ENCODE assay signal across 37 mouse cellular contexts in genomic region chr4:130990966-130991365, GRCm38 (mm10). TPM values are rescaled to one million over a fixed set of nuclear protein-coding genes. Genes with fewer than 3 reads are reported as not detected.
"Had no signal": no experiment of that assay in that cellular context is flagged by ENCODE, and none has a peak within 500 bp of the region (broad histone marks: within the 10 kb centered on the region; RNA-seq: fewer than 3 reads in every experiment).

No protein-coding gene starts in this region.

- H3K36me3 ChIP-seq: limb, embryonic 10.5 days; limb, embryonic 12.5 days; limb, embryonic 13.5 days; limb, embryonic 15.5 days; liver, embryonic 12.5 days; liver, embryonic 13.5 days; liver, embryonic 15.5 days; lung, embryonic 15.5 days; midbrain, embryonic 10.5 days; midbrain, embryonic 12.5 days; midbrain, embryonic 13.5 days; midbrain, embryonic 15.5 days had no signal

- H3K4me2 ChIP-seq: limb, embryonic 12.5 days; limb, embryonic 13.5 days; limb, embryonic 15.5 days; liver, embryonic 11.5 days; liver, embryonic 12.5 days; liver, embryonic 13.5 days; liver, embryonic 15.5 days; lung, embryonic 14.5 days; lung, embryonic 15.5 days; midbrain, embryonic 11.5 days; midbrain, embryonic 12.5 days; midbrain, embryonic 13.5 days; midbrain, embryonic 15.5 days had no signal

- H3K27me3 ChIP-seq: limb, embryonic 12.5 days; limb, embryonic 13.5 days; limb, embryonic 15.5 days; liver, embryonic 12.5 days; liver, embryonic 13.5 days; liver, embryonic 15.5 days; lung, embryonic 15.5 days; midbrain, embryonic 12.5 days; midbrain, embryonic 15.5 days had no signal

- H3K9ac ChIP-seq: limb, embryonic 12.5 days; limb, embryonic 13.5 days; limb, embryonic 15.5 days; liver, embryonic 12.5 days; liver, embryonic 13.5 days; liver, embryonic 14.5 days; liver, embryonic 15.5 days; liver, postnatal 0 days; lung, embryonic 14.5 days; lung, embryonic 15.5 days; midbrain, embryonic 12.5 days; midbrain, embryonic 13.5 days; midbrain, embryonic 15.5 days had no signal

- H3K9me3 ChIP-seq: liver, embryonic 13.5 days; liver, embryonic 15.5 days; lung, embryonic 15.5 days had no signal

- H3K27ac ChIP-seq: left cerebral cortex, adult 2 months; limb, embryonic 10.5 days; limb, embryonic 12.5 days; limb, embryonic 13.5 days; limb, embryonic 15.5 days; liver, embryonic 12.5 days; liver, embryonic 13.5 days; liver, embryonic 14.5 days; liver, embryonic 15.5 days; lung, embryonic 15.5 days; macrophage; midbrain, embryonic 10.5 days; midbrain, embryonic 12.5 days; midbrain, embryonic 13.5 days; midbrain, embryonic 15.5 days had no signal

- H3K4me3 ChIP-seq: left cerebral cortex, adult 2 months; limb, embryonic 10.5 days; limb, embryonic 12.5 days; limb, embryonic 13.5 days; limb, embryonic 15.5 days; liver, embryonic 12.5 days; liver, embryonic 13.5 days; liver, embryonic 15.5 days; lung, embryonic 15.5 days; megakaryocyte, embryonic 14.5 days; midbrain, embryonic 10.5 days; midbrain, embryonic 12.5 days; midbrain, embryonic 13.5 days; midbrain, embryonic 15.5 days; myocyte had no signal

- ATAC-seq: liver, embryonic 12.5 days; liver, postnatal 0 days; lung, postnatal 0 days; midbrain, embryonic 13.5 days; midbrain, embryonic 15.5 days had no signal

- DNase-seq: left cerebral cortex, postnatal 4 days; liver; liver, embryonic 13.5 days; liver, postnatal 0 days; lung, adult 18-20 months; lung, adult 2 months; lung, embryonic 14.5 days; lung, postnatal 10 days; lung, postnatal 14 days; lung, postnatal 36 days; lung, postnatal 4 days; midbrain, embryonic 14.5 days had no signal

- H3K4me1 ChIP-seq: liver, embryonic 12.5 days; liver, embryonic 13.5 days; liver, embryonic 15.5 days; lung, embryonic 15.5 days; megakaryocyte, embryonic 14.5 days; midbrain, embryonic 10.5 days; midbrain, embryonic 12.5 days; midbrain, embryonic 13.5 days; midbrain, embryonic 15.5 days had no signal

RNA-seq across cellular contexts. Expression of gene Matn1, which starts 46.8 kb away (rescaled TPM):
- total RNA-seq: liver, adult 2 months; megakaryocyte progenitor cell, adult 5-6 weeks; megakaryocyte, adult 5-6 weeks; megakaryocyte-erythroid progenitor cell, adult 5-6 weeks; monocyte, adult 5-6 weeks had no signal
- polyA plus RNA-seq: liver, adult 2 months; liver, postnatal 0 days; lung, embryonic 14.5 days; lung, postnatal 0 days; midbrain, embryonic 10.5 days; midbrain, embryonic 11.5 days; midbrain, embryonic 13.5 days; midbrain, embryonic 14.5 days; myocyte; neural tube, embryonic 11.5 days had no signal
